Mouse (Mus musculus) urinary bladder, postnatal 14 days (tissue): Measurements from ENCODE around the gene Gm49395.

Source experiments
- DNase-seq: peaks from one replicate; pipeline ENCODE4 v3.0.0; 2021; ENCODE audit warnings: low spot score

Gm49395 gene

DNA sequence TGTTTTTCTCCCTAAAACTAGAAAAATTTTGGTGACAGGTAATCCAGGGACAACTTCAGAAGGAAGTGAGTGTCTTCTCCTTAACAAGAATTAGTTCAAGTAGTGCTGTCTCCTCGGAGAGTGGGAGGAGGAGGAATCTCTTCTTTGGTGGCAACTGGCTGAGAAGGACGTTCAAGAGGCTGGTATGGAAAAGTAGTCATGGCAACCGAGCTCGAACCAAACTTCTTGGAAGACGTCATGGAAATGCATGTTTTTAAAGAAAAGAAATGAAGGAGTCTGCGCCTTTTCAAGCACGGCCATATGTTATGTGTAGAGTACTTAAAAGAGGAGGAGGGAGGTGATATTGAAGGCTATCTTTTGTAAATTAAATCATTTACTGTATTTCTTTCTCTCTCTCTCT lies 49.2 kb downstream of the Gm49395 start:
- no peak for DNase-seq

- no peak for DNase-seq
These were observed 50.8 kb downstream of the Gm49395 start for GRCm38 (mm10) chr13:115050660-115051559.

DNA sequence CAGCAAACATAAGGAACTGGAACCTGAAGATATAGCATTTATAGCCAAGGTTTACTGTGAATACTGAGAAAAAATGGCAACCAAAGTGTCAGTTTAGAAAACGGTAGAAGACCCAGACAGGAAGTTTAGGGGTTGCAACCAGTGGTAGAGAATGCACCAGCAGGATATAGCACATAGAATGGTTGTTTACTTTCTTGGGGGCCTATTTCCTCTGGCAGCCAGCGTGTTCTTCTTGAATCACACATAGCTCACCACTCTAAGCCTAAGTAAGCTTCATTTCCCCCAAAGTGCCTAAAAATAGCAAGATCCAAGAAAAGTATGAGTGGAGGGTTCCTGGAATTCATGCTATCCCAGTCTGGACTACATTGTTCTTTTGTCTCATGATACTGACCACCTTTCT lies 59.1 kb downstream of the Gm49395 start:
- no peak for DNase-seq

DNA sequence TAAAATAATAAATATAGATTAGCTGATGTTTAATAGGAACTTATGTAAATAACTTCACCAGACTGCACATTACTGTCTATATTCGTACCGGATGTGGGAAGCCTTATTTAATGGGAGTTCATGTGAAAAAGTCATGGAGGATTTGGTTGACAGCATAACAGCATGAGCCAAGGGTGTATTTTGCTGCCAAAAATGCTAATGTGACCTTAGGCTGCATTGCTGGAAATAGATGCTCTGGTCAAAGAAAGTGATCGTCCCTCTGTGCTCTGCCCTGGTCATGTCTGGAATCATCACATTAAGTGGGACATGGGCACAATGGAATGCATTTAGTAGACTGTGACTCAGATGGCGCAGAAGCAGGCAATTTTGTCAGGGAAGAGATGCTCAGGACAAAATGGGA lies 64.4 kb downstream of the Gm49395 start:
- DNase-seq = no peak

DNA sequence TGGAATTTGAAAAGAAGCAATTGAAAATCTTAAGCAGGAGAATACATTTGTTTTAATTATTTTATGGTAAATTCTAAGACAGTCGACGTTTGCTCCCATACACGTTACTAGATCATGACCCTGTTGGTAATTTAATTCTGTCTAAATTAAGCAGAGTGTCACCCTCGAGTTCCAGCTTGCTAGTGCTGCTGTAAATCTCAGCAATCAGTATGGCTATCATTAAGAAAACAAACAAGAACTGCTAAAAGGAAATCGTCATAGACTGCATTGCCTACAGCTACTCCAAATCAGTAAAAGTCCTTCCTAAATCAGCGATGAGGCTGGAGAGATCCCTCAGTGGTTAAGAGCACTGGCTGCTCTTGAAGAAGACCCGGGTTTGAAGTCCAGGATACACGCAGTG lies 66.3 kb downstream of the Gm49395 start:
- no peak for DNase-seq

- DNase-seq = no peak
These were observed 68.6 kb downstream of the Gm49395 start for GRCm38 (mm10) chr13:115033135-115033534.

GRCm38 (mm10) chr13:115031177-115032000 lies 70.3 kb downstream of the Gm49395 start:
- peak; percentile 24 for DNase-seq

DNA sequence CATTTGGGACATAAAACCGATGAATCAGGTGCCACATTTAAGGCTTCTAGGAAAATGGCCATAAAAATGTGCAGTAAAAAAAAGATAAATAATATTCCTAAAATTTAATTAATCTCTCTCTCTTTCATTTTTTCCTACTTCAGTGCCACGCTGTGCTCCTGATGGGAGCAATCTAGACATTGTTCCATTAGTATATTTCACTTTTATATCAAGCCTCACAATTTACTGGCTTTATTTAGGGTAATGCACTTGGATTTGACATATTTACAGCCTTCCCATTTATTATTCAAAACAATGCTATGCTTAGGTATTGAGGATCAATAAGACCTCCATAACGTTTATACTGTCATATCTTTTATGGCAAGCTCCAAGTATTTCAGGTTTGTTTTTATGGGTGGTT lies 76.3 kb downstream of the Gm49395 start:
- DNase-seq = no peak

DNA sequence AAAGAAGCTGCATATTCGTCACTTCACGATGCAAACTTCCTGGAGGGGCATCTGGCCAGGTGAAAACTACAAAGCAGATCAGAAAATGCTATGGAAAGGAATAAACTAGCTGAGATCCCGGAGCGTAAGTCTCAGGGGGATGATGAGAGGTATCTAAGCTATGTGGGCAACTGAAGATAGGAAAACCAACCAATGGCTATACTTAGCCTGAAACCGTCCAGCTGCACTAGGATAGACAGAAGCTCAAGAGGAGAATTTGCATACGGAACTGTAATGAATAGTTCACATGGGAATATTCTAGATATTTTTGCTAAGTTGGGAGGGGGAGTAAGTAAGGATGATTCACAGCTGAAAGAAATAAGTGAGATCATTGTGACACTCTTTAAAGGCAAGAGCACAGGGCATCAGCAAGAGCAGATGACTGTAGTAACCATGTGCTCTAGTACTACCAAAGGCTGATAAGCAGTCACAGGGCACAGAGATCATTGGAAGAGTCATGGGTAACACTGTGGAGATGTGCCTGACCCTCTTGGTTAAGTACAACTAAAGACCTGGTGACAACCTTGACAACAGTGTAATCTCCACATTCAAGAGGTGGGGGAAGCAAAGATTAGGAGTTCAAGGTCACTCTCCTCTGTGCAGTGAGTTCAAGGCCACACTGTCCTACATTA lies 79.5 kb downstream of the Gm49395 start:
- DNase-seq = no peak

DNA sequence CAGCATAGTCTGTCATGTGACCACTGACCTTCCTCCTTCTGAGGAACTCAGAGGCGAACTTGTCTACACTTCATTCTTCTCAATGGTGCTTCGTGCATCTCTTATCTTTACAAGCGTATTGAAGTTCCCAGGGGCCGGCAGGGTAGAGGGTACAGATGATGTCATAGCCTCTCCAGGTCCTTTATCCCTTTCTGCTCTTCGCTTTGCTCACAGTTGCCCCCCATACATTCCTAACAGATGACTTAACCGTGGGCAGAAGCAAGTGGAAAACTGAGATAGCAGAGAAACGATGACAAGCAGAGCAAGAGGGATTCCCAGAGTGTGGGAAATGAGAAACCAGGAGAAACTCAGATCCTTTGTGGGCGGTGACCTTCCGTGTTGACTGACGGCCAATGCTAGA lies 80.3 kb downstream of the Gm49395 start:
- DNase-seq = no peak

- DNase-seq = no peak
These were observed 81.0 kb downstream of the Gm49395 start for GRCm38 (mm10) chr13:115020727-115021126.

- DNase-seq = no peak
These were observed 84.2 kb downstream of the Gm49395 start for GRCm38 (mm10) chr13:115017545-115017944.

GRCm38 (mm10) chr13:115011547-115011946 lies 90.2 kb downstream of the Gm49395 start:
- DNase-seq = no peak

GRCm38 (mm10) chr13:115006213-115006835 lies 95.4 kb downstream of the Gm49395 start:
- DNase-seq = no peak

DNA sequence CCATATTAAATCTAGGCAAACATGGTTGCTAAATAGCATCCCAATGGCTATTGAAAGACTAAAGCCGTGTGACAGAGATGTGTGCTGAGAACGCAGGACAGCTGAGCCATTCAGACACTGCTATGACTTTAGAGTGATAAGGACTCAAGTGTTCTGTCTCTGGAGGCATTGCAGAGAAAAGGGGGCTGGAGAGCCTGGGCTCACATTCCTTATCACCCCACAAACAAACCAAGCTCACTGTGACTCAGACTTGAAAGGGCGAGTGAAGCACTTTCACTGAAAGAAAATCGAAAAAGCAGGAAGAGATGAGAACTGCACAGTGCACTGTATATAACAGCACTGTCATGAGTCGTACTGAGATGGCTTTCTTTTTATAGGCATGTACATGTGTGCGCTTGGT lies 96.4 kb downstream of the Gm49395 start:
- DNase-seq = no peak

DNA sequence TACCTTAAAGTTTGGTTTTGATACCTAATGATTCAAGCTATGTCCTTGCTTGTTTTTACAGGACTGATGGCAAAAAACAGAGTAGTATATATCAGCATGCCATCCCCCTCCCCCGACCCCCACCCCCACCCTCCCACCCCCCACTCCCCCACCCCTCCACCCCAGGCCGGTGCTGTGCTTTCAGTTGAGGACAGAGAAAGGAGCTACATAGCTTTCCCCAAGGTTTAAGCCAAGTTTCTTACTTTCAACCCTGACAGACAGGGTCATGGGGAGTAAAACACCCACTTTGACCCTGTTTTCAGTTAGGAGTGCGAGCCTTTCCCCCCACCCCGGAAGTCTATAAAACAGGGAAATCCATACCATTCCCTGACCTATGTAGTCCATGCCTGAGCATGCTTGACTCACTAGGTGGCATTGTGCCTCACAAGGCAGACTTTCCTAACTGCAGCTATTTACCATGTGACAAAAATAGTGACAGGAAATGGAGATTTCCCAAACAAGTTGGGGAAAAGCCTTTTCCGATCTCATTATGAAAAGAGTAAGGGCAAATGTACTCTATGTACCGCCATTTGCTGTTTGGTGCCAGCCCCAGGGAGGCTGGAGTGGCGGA lies 98.2 kb downstream of the Gm49395 start:
- no peak for DNase-seq

- no peak for DNase-seq
These were observed 98.9 kb downstream of the Gm49395 start for GRCm38 (mm10) chr13:115002837-115003236.

- no peak for DNase-seq
These were observed 99.6 kb downstream of the Gm49395 start for GRCm38 (mm10) chr13:115002155-115002554.

DNA sequence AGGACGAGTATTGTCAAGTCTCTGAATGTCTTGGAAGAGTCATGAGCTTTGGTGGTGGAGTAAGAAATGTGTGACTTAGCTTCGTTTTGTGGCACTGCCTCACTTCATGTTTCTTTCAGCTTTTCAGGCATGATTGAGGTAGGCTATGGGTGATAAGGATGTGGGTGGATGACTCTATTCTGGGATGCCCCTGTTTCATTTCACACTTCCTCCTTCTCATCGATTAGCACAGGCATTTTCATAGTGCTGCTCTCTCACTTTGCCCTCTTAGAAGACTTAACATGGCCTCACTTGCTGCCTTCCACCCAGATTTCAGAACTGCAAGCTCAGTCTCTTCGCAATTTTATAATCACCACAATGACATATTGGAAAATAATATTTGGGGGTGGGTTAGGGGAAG lies 102.1 kb downstream of the Gm49395 start:
- DNase-seq = no peak

GRCm38 (mm10) chr13:114998100-114998499 lies 103.6 kb downstream of the Gm49395 start:
- DNase-seq = no peak

GRCm38 (mm10) chr13:114992260-114993014 lies 109.3 kb downstream of the Gm49395 start:
- no peak for DNase-seq
